Mouse (Mus musculus) lung, embryonic 16.5 days (tissue): Measurements from ENCODE around the gene Trim40. TPM values are rescaled to one million over a fixed set of nuclear protein-coding genes. Genes with fewer than 3 reads are reported as not detected.

ENCODE experiments used
- ATAC-seq: fragments of 200-750 bp; cut with Nextera tagmentation; 2 replicates; pipeline ENCODE4 v1.8.0; 2017; ENCODE audit warnings: low read depth, mild to moderate bottlenecking, moderate library complexity
- H3K27ac ChIP-seq: fragments of 300-500 bp; sonication (generic); 2 replicates; pipeline ENCODE4 v1.5.1; 2014; ENCODE audit warnings: mild to moderate bottlenecking, control low read depth, low read length
- H3K27me3 ChIP-seq: fragments of 300-500 bp; sonication (generic); 2 replicates; pipeline ENCODE4 v1.6.1; 2014; ENCODE audit warnings: low read depth, low read length, mixed read lengths; ENCODE audit not compliant: control insufficient read depth, insufficient read depth
- H3K36me3 ChIP-seq: fragments of 300-500 bp; sonication (generic); 2 replicates; pipeline ENCODE4 v1.6.1; 2014; ENCODE audit warnings: low read length; ENCODE audit not compliant: control insufficient read depth, insufficient read depth
- H3K4me1 ChIP-seq: fragments of 300-500 bp; sonication (generic); replicated peaks from 2 replicates; pipeline ENCODE4 v1.6.1; 2014; ENCODE audit warnings: low read length, mixed read lengths; ENCODE audit not compliant: control insufficient read depth, insufficient read depth
- H3K4me2 ChIP-seq: fragments of 300-500 bp; sonication (generic); 2 replicates; pipeline ENCODE4 v1.6.1; 2014; ENCODE audit warnings: low read depth, low read length, control low read depth
- H3K4me3 ChIP-seq: fragments of 300-500 bp; sonication (generic); 2 replicates; pipeline ENCODE4 v1.5.1; 2014; ENCODE audit warnings: mild to moderate bottlenecking, low read length, control low read depth
- H3K9ac ChIP-seq: fragments of 300-500 bp; sonication (generic); 2 replicates; pipeline ENCODE4 v1.6.1; 2014; ENCODE audit warnings: low read length, control low read depth
- H3K9me3 ChIP-seq: fragments of 300-500 bp; sonication (generic); 2 replicates; pipeline ENCODE4 v1.6.1; 2016; ENCODE audit warnings: low read length; ENCODE audit not compliant: control insufficient read depth
- WGBS: fragments of 180-500 bp; shearing (Covaris S2); extraction: QIAGEN DNeasy Blood & Tissue Kit; methylation state at CpG from one replicate; pipeline ENCODE4 v1.1.7; 2014; 5-methylcytosine and 5-hydroxymethylcytosine counted together
- polyA plus RNA-seq: library from polyadenylated mRNA; unstranded; fragments of >200 nt; fragmentation: Nextera tagmentation; extraction: Ambion mirVana; gene quantifications from 2 replicates; pipeline ENCODE4 v1.2.1, GENCODE M21; 2015

The Trim40 gene
- polyA plus RNA-seq, 1 experiment from 2014 or later, result not detected

DNA sequence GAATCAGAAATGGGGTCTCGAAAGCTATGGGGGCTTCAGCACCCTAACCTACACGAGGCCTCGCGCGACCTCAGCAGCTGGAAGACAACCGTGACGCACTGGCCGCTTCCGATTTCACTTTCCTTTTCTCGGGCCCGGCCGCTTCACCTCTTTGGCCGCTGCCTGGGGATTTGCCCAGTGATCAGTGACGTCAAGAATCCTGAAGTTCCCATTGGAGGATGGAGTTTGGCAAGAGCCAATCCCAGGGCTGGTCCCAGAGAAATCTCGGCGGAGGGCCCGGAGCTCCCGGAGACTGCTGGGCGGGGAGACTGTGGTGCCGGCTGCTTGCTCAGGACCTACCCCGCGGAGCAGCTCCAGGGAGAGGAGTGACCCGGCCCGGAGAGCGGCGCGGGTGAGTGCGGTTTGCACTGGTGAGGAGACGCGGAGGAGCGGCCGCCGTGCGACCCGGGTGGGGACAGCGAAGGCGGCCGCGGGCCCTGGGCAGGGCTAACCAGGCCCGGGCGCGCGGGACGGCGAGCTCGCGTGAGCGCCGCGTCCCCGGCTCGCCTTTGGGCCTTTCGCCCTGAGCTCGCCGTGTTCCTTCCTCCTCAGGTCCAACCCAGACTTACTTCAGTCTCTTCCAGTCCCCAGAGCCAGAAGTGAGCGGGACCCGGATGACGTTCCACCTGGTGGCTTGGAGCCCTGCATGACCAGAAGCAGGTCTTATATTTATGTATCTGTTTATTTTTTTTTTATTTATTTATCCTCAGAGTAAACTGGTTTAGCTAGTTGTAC, 52.9 kb downstream of the Trim40 start, which contains the start of gene Trim26:
Gene Trim26 (plus strand): TSS at position 261 of the 774 bp plus-strand sequence.
- Histone ChIP-seq H3K27ac (peak within 1 kb of the TSS; percentile 94), H3K4me2 (peak within 1 kb of the TSS; percentile 70), H3K9ac (peak within 1 kb of the TSS; percentile 92), H3K4me3 (peak within 1 kb of the TSS; percentile 77), H3K4me1 (peaks cover 13% of the 10 kb centered on the region; the same call in 1 of the 2 replicates), H3K36me3 (no peaks in the 10 kb centered on the region), H3K9me3 (no peaks in the 10 kb centered on the region), H3K27me3 (no peaks in the 10 kb centered on the region)
- peak; percentile 99 for ATAC-seq
- WGBS, result under 1% methylated on average over 58 of the region's 58 CpGs

- H3K4me3 ChIP-seq, result peak overlapping the region; percentile 77
- H3K4me1 ChIP-seq, result peaks cover 13% of the 10 kb centered on the region; the same call in 1 of the 2 replicates
- peak overlapping the region; percentile 66 for H3K4me2 ChIP-seq
- no peaks in the 10 kb centered on the region for H3K27me3 ChIP-seq
- ATAC-seq, result peak; percentile 21
- H3K36me3 ChIP-seq, result no peaks in the 10 kb centered on the region
- H3K27ac ChIP-seq, result peak overlapping the region; percentile 86
- no peaks in the 10 kb centered on the region for H3K9me3 ChIP-seq
- WGBS, result 13% methylated on average over 3 of the region's 3 CpGs
- peak overlapping the region; percentile 92 for H3K9ac ChIP-seq
These were observed 53.5 kb downstream of the Trim40 start for GRCm38 (mm10) chr17:36836427-36836812.

GRCm38 (mm10) chr17:36835591-36836426, 54.1 kb downstream of the Trim40 start:
- Histone ChIP-seq H3K27me3 (no peaks in the 10 kb centered on the region), H3K9me3 (no peaks in the 10 kb centered on the region), H3K27ac (peak overlapping the region; percentile 86; the same call in 1 of the 2 replicates), H3K4me1 (peaks cover 13% of the 10 kb centered on the region; the same call in 1 of the 2 replicates), H3K36me3 (no peaks in the 10 kb centered on the region), H3K9ac (peak overlapping the region; percentile 92), H3K4me3 (peak overlapping the region; percentile 77), H3K4me2 (peak overlapping the region; percentile 66)
- 32% methylated on average over 12 of the region's 12 CpGs for WGBS
- peak; percentile 18; the same call in 1 of the 2 replicates for ATAC-seq

GRCm38 (mm10) chr17:36832694-36833093, 57.2 kb downstream of the Trim40 start:
- Histone ChIP-seq H3K27me3 (no peaks in the 10 kb centered on the region), H3K36me3 (no peaks in the 10 kb centered on the region), H3K9me3 (no peaks in the 10 kb centered on the region), H3K4me1 (peaks cover 10% of the 10 kb centered on the region; the same call in 1 of the 2 replicates), H3K4me2 (no peak overlapping the region), H3K27ac (no peak overlapping the region), H3K9ac (no peak overlapping the region), H3K4me3 (no peak overlapping the region)
- no peak for ATAC-seq
- WGBS, result 53% methylated on average over 4 of the region's 4 CpGs

Other genes starting within 250 kb of the Trim40 start
- gene H2-M9, start 247.5 kb downstream of the Trim40 start, polyA plus RNA-seq, result not detected in 2 replicates
- gene H2-M1, start 217.9 kb downstream of the Trim40 start, polyA plus RNA-seq, result not detected in 2 replicates
- gene H2-M10.5, start 117.2 kb downstream of the Trim40 start, polyA plus RNA-seq, result not detected in 2 replicates
- gene H2-M10.6, start 78.0 kb downstream of the Trim40 start, polyA plus RNA-seq, result not detected in 2 replicates
- gene Trim26, start 53.0 kb downstream of the Trim40 start, polyA plus RNA-seq, result 40.6 and 44.4 TPM in 2 replicates
- 0.14 TPM in 1 of 2 replicates, not detected in the other for gene Trim15, start 22.9 kb downstream of the Trim40 start, polyA plus RNA-seq
- 3.2 and 5.1 TPM in 2 replicates for gene Trim10, start 20.5 kb downstream of the Trim40 start, polyA plus RNA-seq
- 0.13 TPM in 1 of 2 replicates, not detected in the other for gene Trim31, start 8.0 kb upstream of the Trim40 start, polyA plus RNA-seq
- gene Rnf39, start 52.8 kb upstream of the Trim40 start, polyA plus RNA-seq, result 0.65 and 1.7 TPM in 2 replicates
- gene Ppp1r11, start 61.6 kb upstream of the Trim40 start, polyA plus RNA-seq, result 104 and 117 TPM in 2 replicates
- gene Znrd1, start 68.4 kb upstream of the Trim40 start, polyA plus RNA-seq, result 93.7 and 96.4 TPM in 2 replicates
- 7.2 and 7.7 TPM in 2 replicates for gene Znrd1as, start 68.5 kb upstream of the Trim40 start, polyA plus RNA-seq
- not detected in 2 replicates for gene 2410137M14Rik, start 91.1 kb upstream of the Trim40 start, polyA plus RNA-seq
- 0.33 and 0.38 TPM in 2 replicates for gene H2-M5, start 99.4 kb upstream of the Trim40 start, polyA plus RNA-seq
- 70.1 and 73.4 TPM in 2 replicates for gene Zfp57, start 111.0 kb upstream of the Trim40 start, polyA plus RNA-seq
- 0.11 TPM in 1 of 2 replicates, not detected in the other for gene Mog, start 133.3 kb upstream of the Trim40 start, polyA plus RNA-seq
- 5.6 and 7.3 TPM in 2 replicates for gene Gabbr1, start 155.8 kb upstream of the Trim40 start, polyA plus RNA-seq
- not detected in 2 replicates for gene Olfr90, start 198.4 kb upstream of the Trim40 start, polyA plus RNA-seq
- not detected in 2 replicates for gene Olfr91, start 208.2 kb upstream of the Trim40 start, polyA plus RNA-seq
- gene Olfr92, start 230.0 kb upstream of the Trim40 start, polyA plus RNA-seq, result not detected in 2 replicates